Mouse (Mus musculus) hindbrain, postnatal 0 days (tissue): ENCODE results near the gene Bmp7. TPM values are rescaled to one million over a fixed set of nuclear protein-coding genes. Genes with fewer than 3 reads are reported as not detected.

Experiments
- ATAC-seq: fragments of 200-750 bp; cut with Nextera tagmentation; 2 replicates; pipeline ENCODE4 v1.8.0; 2017; ENCODE audit warnings: mild to moderate bottlenecking, moderate TSS enrichment, moderate library complexity
- DNase-seq: peaks from one replicate; pipeline ENCODE4 v3.0.0-alpha.2; 2015; ENCODE audit warnings: low spot score
- H3K27ac ChIP-seq: fragments of 300-500 bp; sonication (generic); 2 replicates; pipeline ENCODE4 v1.5.1; 2014; ENCODE audit warnings: mild to moderate bottlenecking
- H3K27me3 ChIP-seq: fragments of 300-500 bp; sonication (generic); 2 replicates; pipeline ENCODE4 v1.6.1; 2014; ENCODE audit warnings: low read length, mixed read lengths; ENCODE audit not compliant: insufficient read depth
- H3K36me3 ChIP-seq: fragments of 300-500 bp; sonication (generic); 2 replicates; pipeline ENCODE4 v1.6.1; 2014; ENCODE audit warnings: low read length, mixed read lengths; ENCODE audit not compliant: insufficient read depth
- H3K4me1 ChIP-seq: fragments of 300-500 bp; sonication (generic); 2 replicates; pipeline ENCODE4 v1.6.1; 2014; ENCODE audit warnings: antibody characterized with exemption, low read length, mixed read lengths; ENCODE audit not compliant: insufficient read depth
- H3K4me2 ChIP-seq: fragments of 300-500 bp; sonication (generic); 2 replicates; pipeline ENCODE4 v1.6.1; 2014; ENCODE audit warnings: low read depth, mild to moderate bottlenecking, low read length, moderate library complexity, mixed read lengths
- H3K4me3 ChIP-seq: fragments of 300-500 bp; sonication (generic); 2 replicates; pipeline ENCODE4 v1.5.1; 2014; ENCODE audit warnings: low read length
- H3K9ac ChIP-seq: fragments of 300-500 bp; sonication (generic); replicated peaks from 2 replicates; pipeline ENCODE4 v1.6.1; 2014; ENCODE audit warnings: mild to moderate bottlenecking, low read length, moderate library complexity, mixed read lengths
- H3K9me3 ChIP-seq: fragments of 300-500 bp; sonication (generic); 2 replicates; pipeline ENCODE4 v1.6.1; 2016; ENCODE audit warnings: low read length, mixed read lengths
- CTCF ChIP-seq: IDR thresholded peaks from 2 replicates; pipeline ENCODE4 v1.5.1; 2016; ENCODE audit warnings: antibody characterized with exemption, control low read depth, low read depth
- WGBS: fragments of 180-500 bp; shearing (Covaris S2); extraction: QIAGEN DNeasy Blood & Tissue Kit; methylation state at CpG from one replicate; pipeline ENCODE4 v1.1.7; 2014; 5-methylcytosine and 5-hydroxymethylcytosine counted together
- polyA plus RNA-seq: library from polyadenylated mRNA; unstranded; fragments of >200 nt; fragmentation: Nextera tagmentation; extraction: Ambion mirVana; gene quantifications from 2 replicates; pipeline ENCODE4 v1.2.1, GENCODE M21; 2015
- total RNA-seq: library from RNA; depleted of rRNA; stranded (reverse); fragments of >200 nt; gene quantifications from 2 replicates; pipeline ENCODE4 v1.2.3, GENCODE M21; 2014

Bmp7 gene
- total and polyA plus RNA-seq, 2 experiments from 2014 or later = 15.6 to 25.1 TPM

DNA sequence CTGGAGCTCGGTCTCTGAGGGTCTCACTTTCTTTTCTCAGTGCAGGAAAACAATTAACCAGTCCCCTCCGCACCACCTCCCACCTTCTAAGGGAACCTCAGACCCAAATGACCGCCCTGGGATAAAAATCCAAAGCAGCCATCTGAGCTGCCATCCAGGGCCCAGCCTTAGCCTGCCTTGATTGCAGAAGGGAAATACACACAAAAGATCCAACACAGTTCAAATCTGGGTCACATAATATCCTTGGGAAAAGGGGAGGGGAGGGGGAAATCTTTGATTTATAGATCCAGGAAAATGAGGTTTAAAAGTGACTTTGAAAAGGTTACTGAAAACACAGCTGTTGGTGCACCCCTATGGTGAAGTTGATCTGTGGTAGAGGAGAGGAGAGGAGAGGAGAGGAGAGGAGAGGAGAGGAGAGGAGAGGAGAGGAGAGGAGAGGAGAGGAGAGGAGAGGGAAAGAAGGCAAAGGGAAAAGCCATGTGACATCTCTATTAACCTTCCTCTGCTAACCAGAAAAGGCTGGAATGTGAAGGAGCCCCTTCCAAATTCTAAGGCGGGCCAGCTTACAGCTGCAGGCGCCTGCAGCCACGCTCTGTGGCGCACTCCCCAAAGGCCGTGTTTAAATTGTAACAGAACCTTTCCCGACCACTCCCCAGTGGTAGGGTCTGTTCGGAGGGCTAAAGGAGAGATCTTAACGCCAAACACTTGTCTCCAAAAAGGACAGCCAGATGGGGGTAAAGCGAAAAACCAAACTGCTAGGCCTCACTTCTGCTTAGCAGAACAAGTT lies 4.2 kb downstream of the Bmp7 start:
- Histone ChIP-seq H3K9me3 (no peaks in the 10 kb centered on the region), H3K4me2 (0 out of 2 replicates have a peak overlapping the region, but pooled peaks have one; percentile 51), H3K9ac (no peak overlapping the region), H3K4me1 (no peaks in the 10 kb centered on the region), H3K27ac (no peak overlapping the region), H3K4me3 (no peak overlapping the region), H3K27me3 (peaks cover 34% of the 10 kb centered on the region), H3K36me3 (no peaks in the 10 kb centered on the region)
- no peak for TF ChIP-seq CTCF
- 39% methylated on average over 12 of the region's 12 CpGs for WGBS
- no peak for DNase-seq
- no peak for ATAC-seq

DNA sequence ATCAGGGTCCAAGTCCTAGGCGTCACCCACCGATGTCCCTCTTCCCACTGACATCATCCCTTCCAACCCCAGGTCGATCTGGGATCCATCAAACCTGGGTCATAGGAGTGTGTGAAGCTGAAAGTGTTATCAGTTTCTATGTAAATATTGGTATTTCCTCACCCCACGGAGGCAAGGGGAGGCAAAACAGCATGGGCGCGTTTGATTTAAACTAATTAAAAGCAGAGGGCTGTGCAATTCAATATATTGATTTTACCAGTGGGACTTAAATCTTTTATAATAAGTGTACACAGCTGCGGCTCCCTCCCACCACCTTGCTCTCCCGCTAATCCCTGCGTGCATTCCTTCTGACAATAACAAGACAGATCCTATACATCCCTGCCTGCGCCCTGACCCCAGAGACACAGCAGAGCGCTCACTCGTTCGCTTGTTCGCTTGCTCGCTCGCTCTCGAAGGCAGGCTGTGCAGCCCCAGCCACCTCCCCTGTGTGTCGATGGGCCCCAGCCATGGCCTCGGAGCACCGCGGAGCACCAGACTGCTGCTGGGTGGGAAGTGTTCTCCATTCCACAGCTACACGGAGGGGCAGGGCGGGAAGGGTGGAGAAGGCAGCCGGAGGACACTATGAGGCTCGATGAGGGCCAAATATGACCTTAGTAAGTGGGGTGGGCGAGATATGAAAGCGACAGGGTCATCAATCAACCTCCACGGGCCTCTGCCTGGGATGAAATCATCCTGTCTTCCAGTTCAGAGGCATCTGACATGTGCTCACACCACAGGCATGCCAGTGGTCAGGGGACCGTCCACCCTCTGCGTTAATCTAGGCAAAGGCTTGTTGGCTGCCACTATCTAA lies 5.0 kb downstream of the Bmp7 start:
- peak overlapping the region; percentile 72; the same call in 1 of the 2 replicates for H3K27ac ChIP-seq
- no peak for DNase-seq
- H3K36me3 ChIP-seq = no peaks in the 10 kb centered on the region
- 10% methylated on average over 30 of the region's 30 CpGs for WGBS
- H3K27me3 ChIP-seq = peaks cover 34% of the 10 kb centered on the region
- no peak overlapping the region for H3K4me3 ChIP-seq
- H3K4me2 ChIP-seq = peak overlapping the region; percentile 51
- H3K9ac ChIP-seq = peak overlapping the region; percentile 13; the same call in 1 of the 2 replicates
- H3K9me3 ChIP-seq = no peaks in the 10 kb centered on the region
- TF ChIP-seq CTCF = no peak
- no peak for ATAC-seq
- H3K4me1 ChIP-seq = no peaks in the 10 kb centered on the region

DNA sequence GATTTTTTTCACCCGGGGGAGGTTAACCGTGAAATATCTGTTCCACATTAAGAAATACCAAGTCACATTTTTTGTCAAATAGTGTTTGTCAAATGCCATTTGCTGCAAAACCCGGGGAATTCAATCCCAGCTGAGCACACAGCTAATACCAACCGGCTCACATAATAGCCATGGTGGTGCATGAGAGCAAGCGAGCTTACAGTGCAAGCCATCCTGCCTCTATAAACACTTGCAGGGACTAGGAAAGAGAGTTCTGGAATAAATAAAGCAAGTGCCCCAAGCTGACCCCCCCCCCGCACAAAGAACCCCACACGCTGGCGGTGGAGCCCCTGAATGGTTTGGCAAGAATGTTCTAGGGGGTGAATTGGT lies 5.7 kb downstream of the Bmp7 start:
- no peak for TF ChIP-seq CTCF
- H3K4me2 ChIP-seq = peak overlapping the region; percentile 51
- H3K27ac ChIP-seq = peak overlapping the region; percentile 72
- no peaks in the 10 kb centered on the region for H3K4me1 ChIP-seq
- DNase-seq = no peak
- no peaks in the 10 kb centered on the region for H3K36me3 ChIP-seq
- 3% methylated on average over 8 of the region's 8 CpGs for WGBS
- no peaks in the 10 kb centered on the region for H3K9me3 ChIP-seq
- ATAC-seq = no peak
- H3K27me3 ChIP-seq = peaks cover 28% of the 10 kb centered on the region
- H3K9ac ChIP-seq = 0 out of 2 replicates have a peak overlapping the region, but pooled peaks have one; percentile 13
- peak overlapping the region; percentile 18 for H3K4me3 ChIP-seq

DNA sequence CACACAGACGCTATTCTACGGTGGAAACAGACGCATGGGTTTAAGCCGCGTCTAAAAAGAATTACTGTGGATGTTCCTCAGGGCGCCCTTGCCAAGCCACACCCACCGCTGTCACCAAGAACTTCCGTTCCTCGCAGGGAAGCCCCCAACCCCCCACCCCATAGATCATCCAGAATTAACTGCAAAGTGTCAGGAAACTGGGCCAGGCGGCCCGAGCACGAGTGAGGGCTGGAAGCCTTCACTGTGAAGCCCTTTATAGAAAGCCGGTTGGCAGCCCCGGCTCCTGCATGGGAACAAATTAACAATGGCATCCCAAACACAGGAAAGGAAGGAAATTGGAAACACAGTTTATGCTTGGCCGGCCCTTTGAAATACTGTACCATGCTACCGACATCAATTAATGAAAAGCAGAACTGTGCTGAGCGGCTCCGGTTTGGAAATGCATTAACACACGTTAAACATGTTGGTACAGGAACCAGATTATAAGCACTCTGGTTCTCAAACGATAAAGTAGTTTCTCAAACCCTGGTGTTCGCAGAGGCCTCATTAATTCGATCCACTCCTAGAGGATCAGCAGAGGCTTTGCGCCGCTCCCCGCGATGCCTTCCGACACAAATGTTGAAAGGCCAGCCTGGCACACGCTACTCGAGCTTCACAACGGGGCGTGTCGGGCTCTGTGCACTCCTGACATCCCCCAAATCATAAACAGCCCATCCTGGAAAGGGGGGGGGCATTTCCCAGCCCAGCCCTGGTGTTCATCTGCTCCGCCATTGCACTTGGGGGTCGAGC lies 6.3 kb downstream of the Bmp7 start:
- Histone ChIP-seq H3K9me3 (no peaks in the 10 kb centered on the region), H3K36me3 (no peaks in the 10 kb centered on the region), H3K4me2 (peak overlapping the region; percentile 51), H3K4me1 (no peaks in the 10 kb centered on the region), H3K9ac (0 out of 2 replicates have a peak overlapping the region, but pooled peaks have one; percentile 13), H3K27ac (peak overlapping the region; percentile 72), H3K27me3 (peaks cover 24% of the 10 kb centered on the region; the same call in 1 of the 2 replicates), H3K4me3 (peak overlapping the region; percentile 18)
- 4% methylated on average over 34 of the region's 34 CpGs for WGBS
- no peak for TF ChIP-seq CTCF
- DNase-seq (peak; percentile 76), ATAC-seq (peak; percentile 81)

DNA sequence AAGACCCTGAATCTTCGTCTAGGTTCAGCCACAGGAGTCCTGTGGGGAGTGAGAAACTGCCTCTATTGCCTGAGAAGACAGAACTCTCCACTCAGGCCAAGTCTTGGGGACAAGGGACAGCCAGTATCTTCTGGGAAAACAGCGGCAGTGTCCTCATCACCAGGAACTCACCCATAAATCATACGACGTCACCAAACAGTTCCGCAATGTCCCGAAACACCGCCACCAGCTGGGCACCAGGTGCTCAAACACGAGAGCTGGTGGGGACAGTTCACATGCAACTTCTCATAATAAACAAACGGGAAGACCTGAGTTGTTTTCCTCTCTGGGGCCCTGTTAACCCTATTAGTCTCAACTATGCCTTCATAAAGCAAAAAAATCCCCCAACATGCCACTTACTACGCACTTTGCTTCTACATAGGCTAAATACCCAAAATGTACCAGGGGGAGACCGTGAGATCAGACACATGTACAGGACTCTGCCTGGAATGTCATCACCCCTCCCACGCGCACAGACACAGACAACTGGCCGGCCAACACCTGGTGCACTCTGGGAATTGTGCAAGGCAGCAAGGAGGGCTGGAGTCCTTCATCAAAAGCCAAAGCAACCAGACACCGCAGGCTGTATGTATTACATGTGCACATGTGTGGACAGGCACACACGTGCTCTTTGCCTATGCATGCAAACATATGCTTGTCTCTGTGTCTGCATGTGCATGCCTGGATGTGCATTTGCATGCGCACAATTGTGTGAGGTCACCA lies 8.8 kb downstream of the Bmp7 start:
- ATAC-seq = no peak
- 77% methylated on average over 17 of the region's 17 CpGs for WGBS

More for the DNA sequence above, 8.8 kb downstream of the Bmp7 start:
- no peak overlapping the region for H3K27ac ChIP-seq
- no peak overlapping the region for H3K4me2 ChIP-seq
- H3K9ac ChIP-seq = no peak overlapping the region
- no peaks in the 10 kb centered on the region for H3K27me3 ChIP-seq
- no peak for TF ChIP-seq CTCF
- no peaks in the 10 kb centered on the region for H3K36me3 ChIP-seq
- DNase-seq = no peak
- no peak overlapping the region for H3K4me3 ChIP-seq
- no peaks in the 10 kb centered on the region for H3K9me3 ChIP-seq
- no peaks in the 10 kb centered on the region for H3K4me1 ChIP-seq
